Mouse (Mus musculus) MEL (cell line): ENCODE measurements around the gene G6pc3. TPM values are rescaled to one million over a fixed set of nuclear protein-coding genes. Genes with fewer than 3 reads are reported as not detected.

Experiments
- DNase-seq: peaks from one replicate; pipeline ENCODE4 v3.0.0; 2011; ENCODE audit warnings: low read depth, low spot score
- H3K27ac ChIP-seq: 2 replicates; pipeline ENCODE4 v1.5.1; 2012; ENCODE audit warnings: low read depth, mild to moderate bottlenecking, control low read depth, low read length, moderate library complexity; ENCODE audit not compliant: control insufficient read depth
- H3K27me3 ChIP-seq, 2 experiments: fragments of 150-350 bp in 1 of 2; sonication (generic) in 1 of 2; 2 replicates each; pipeline ENCODE4 v1.6.1; 2012; ENCODE audit warnings: low read length in 2 of 2, mild to moderate bottlenecking in 2 of 2, improper control_type of control experiment in 1 of 2, moderate library complexity in 1 of 2; ENCODE audit not compliant: insufficient read depth in 2 of 2, control insufficient read depth in 1 of 2
- H3K36me3 ChIP-seq, 2 experiments: 2 replicates each; pipeline ENCODE4 v1.6.1; 2012 to 2014; ENCODE audit warnings: low read length in 2 of 2, improper control_type of control experiment in 1 of 2, inconsistent platforms in 1 of 2, mild to moderate bottlenecking in 1 of 2; ENCODE audit not compliant: insufficient read depth in 2 of 2, control insufficient read depth in 1 of 2
- H3K4me1 ChIP-seq, 2 experiments: fragments of 150-350 bp in 1 of 2; sonication (generic) in 1 of 2; 2 replicates each; pipeline ENCODE4 v1.6.1; 2012; ENCODE audit warnings: low read length in 2 of 2, improper control_type of control experiment in 1 of 2, mild to moderate bottlenecking in 1 of 2; ENCODE audit not compliant: insufficient read depth in 2 of 2, control insufficient read depth in 1 of 2
- H3K4me3 ChIP-seq, 2 experiments: fragments of 150-350 bp in 1 of 2; sonication (generic) in 1 of 2; 2 replicates each; pipeline ENCODE4 v1.5.1; 2012; ENCODE audit warnings: low read depth in 2 of 2, low read length in 2 of 2, mild to moderate bottlenecking in 2 of 2, moderate library complexity in 2 of 2, control low read depth in 1 of 2, improper control_type of control experiment in 1 of 2; ENCODE audit not compliant: control insufficient read depth in 1 of 2, insufficient read depth in 1 of 2
- H3K79me2 ChIP-seq: 2 replicates; pipeline ENCODE4 v1.6.1; 2012; ENCODE audit warnings: mild to moderate bottlenecking, low read length, moderate library complexity; ENCODE audit not compliant: control insufficient read depth, poor library complexity, insufficient read depth
- H3K9ac ChIP-seq: 2 replicates; pipeline ENCODE4 v1.6.1; 2012; ENCODE audit warnings: low read depth, mild to moderate bottlenecking, control low read depth, low read length, moderate library complexity; ENCODE audit not compliant: control insufficient read depth, poor library complexity, severe bottlenecking
- H3K9me3 ChIP-seq: fragments of 150-350 bp; sonication (generic); replicated peaks from 2 replicates; pipeline ENCODE4 v1.6.1; 2012; ENCODE audit warnings: mild to moderate bottlenecking, low read length, improper control_type of control experiment, moderate library complexity; ENCODE audit not compliant: insufficient read depth
- BHLHE40 ChIP-seq: IDR thresholded peaks from 2 replicates; pipeline ENCODE4 v1.6.1; 2012; ENCODE audit warnings: low read depth, mild to moderate bottlenecking, inconsistent platforms, low read length, improper control_type of control experiment, borderline replicate concordance
- CHD1 ChIP-seq: IDR thresholded peaks from 2 replicates; pipeline ENCODE4 v1.6.1; 2012; ENCODE audit warnings: low read depth, mild to moderate bottlenecking, inconsistent platforms, low read length, improper control_type of control experiment
- CHD2 ChIP-seq: IDR thresholded peaks from 2 replicates; pipeline ENCODE4 v1.6.1; 2011; ENCODE audit warnings: low read length, improper control_type of control experiment
- CTCF ChIP-seq, 3 experiments: IDR thresholded peaks in 2 of 3; conservative IDR thresholded peaks in 1 of 3; 2 replicates each; pipeline ENCODE4 v1.5.1; 2011 to 2012; ENCODE audit warnings: low read length in 3 of 3, low read depth in 2 of 3, mild to moderate bottlenecking in 2 of 3, improper control_type of control experiment in 1 of 3, inconsistent platforms in 1 of 3, mixed read lengths in 1 of 3, moderate library complexity in 1 of 3; ENCODE audit not compliant: control insufficient read depth in 1 of 3, insufficient read depth in 1 of 3, poor library complexity in 1 of 3, severe bottlenecking in 1 of 3
- E2F4 ChIP-seq: IDR thresholded peaks from 2 replicates; pipeline ENCODE4 v1.6.1; 2011; ENCODE audit warnings: low read depth, low read length, improper control_type of control experiment, borderline replicate concordance
- EP300 ChIP-seq, 2 experiments: IDR thresholded peaks; 2 replicates each; pipeline ENCODE4 v1.6.1; 2011; ENCODE audit warnings: improper control_type of control experiment in 2 of 2, low read length in 2 of 2, low read depth in 1 of 2, mild to moderate bottlenecking in 1 of 2
- ETS1 ChIP-seq: IDR thresholded peaks from 2 replicates; pipeline ENCODE4 v1.6.1; 2012; ENCODE audit warnings: low read depth, mild to moderate bottlenecking, inconsistent platforms, low read length, improper control_type of control experiment, moderate library complexity
- GATA1 ChIP-seq: IDR thresholded peaks from 2 replicates; pipeline ENCODE4 v1.6.1; 2011; ENCODE audit warnings: low read depth, low read length, improper control_type of control experiment
- MAFK ChIP-seq: IDR thresholded peaks from 2 replicates; pipeline ENCODE4 v1.6.1; 2011; ENCODE audit warnings: low read depth, mild to moderate bottlenecking, low read length, improper control_type of control experiment, borderline replicate concordance
- MAX ChIP-seq: IDR thresholded peaks from 2 replicates; pipeline ENCODE4 v1.6.1; 2011; ENCODE audit warnings: low read length, improper control_type of control experiment
- MEF2A ChIP-seq: IDR thresholded peaks from 2 replicates; pipeline ENCODE4 v1.6.1; 2014; ENCODE audit warnings: low read depth, mild to moderate bottlenecking, inconsistent platforms, low read length, improper control_type of control experiment; ENCODE audit not compliant: poor library complexity, insufficient replicate concordance, severe bottlenecking; ENCODE audit errors: extremely low read depth
- MXI1 ChIP-seq: IDR thresholded peaks from 2 replicates; pipeline ENCODE4 v1.6.1; 2011; ENCODE audit warnings: mild to moderate bottlenecking, low read depth, low read length, improper control_type of control experiment
- MYC ChIP-seq: IDR thresholded peaks from 2 replicates; pipeline ENCODE4 v1.6.1; 2011; ENCODE audit warnings: low read depth, mild to moderate bottlenecking, low read length, improper control_type of control experiment, moderate library complexity
- NELFE ChIP-seq: IDR thresholded peaks from 2 replicates; pipeline ENCODE4 v1.6.1; 2011; ENCODE audit warnings: low read depth, low read length, improper control_type of control experiment
- NRF1 ChIP-seq: IDR thresholded peaks from 2 replicates; pipeline ENCODE4 v1.6.1; 2014; ENCODE audit warnings: low read depth, mild to moderate bottlenecking, inconsistent platforms, low read length, improper control_type of control experiment, moderate library complexity; ENCODE audit not compliant: poor library complexity, insufficient read depth, severe bottlenecking
- POLR2A ChIP-seq, 2 experiments: IDR thresholded peaks; 2 replicates each; pipeline ENCODE4 v1.6.1; 2011 to 2012; ENCODE audit warnings: low read length in 2 of 2, mild to moderate bottlenecking in 2 of 2, control low read depth in 1 of 2, improper control_type of control experiment in 1 of 2, low read depth in 1 of 2, moderate library complexity in 1 of 2; ENCODE audit not compliant: control insufficient read depth in 1 of 2, insufficient read depth in 1 of 2, poor library complexity in 1 of 2
- POLR2AphosphoS2 ChIP-seq: IDR thresholded peaks from 2 replicates; pipeline ENCODE4 v1.6.1; 2011; ENCODE audit warnings: low read length, improper control_type of control experiment
- POLR2AphosphoS5 ChIP-seq: IDR thresholded peaks from 2 replicates; pipeline ENCODE4 v1.6.1; 2012; ENCODE audit warnings: low read depth, borderline replicate concordance, mild to moderate bottlenecking, inconsistent platforms, low read length, moderate library complexity, mixed read lengths
- RCOR1 ChIP-seq: IDR thresholded peaks from 2 replicates; pipeline ENCODE4 v1.6.1; 2012; ENCODE audit warnings: low read depth, mild to moderate bottlenecking, inconsistent platforms, low read length, improper control_type of control experiment
- TAL1 ChIP-seq: IDR thresholded peaks from 2 replicates; pipeline ENCODE4 v1.6.1; 2012; ENCODE audit warnings: mild to moderate bottlenecking, inconsistent platforms, low read length, moderate library complexity, mixed read lengths
- TCF12 ChIP-seq: IDR thresholded peaks from 2 replicates; pipeline ENCODE4 v1.6.1; 2014; ENCODE audit warnings: low read depth, mild to moderate bottlenecking, inconsistent platforms, low read length, improper control_type of control experiment, moderate library complexity
- USF1 ChIP-seq: IDR thresholded peaks from 2 replicates; pipeline ENCODE4 v1.6.1; 2014; ENCODE audit warnings: low read depth, mild to moderate bottlenecking, inconsistent platforms, low read length, improper control_type of control experiment, moderate library complexity
- ZC3H11A ChIP-seq: IDR thresholded peaks from 2 replicates; pipeline ENCODE4 v1.6.1; 2012; ENCODE audit warnings: low read depth, mild to moderate bottlenecking, inconsistent platforms, low read length, improper control_type of control experiment
- ZNF384 ChIP-seq: IDR thresholded peaks from 2 replicates; pipeline ENCODE4 v1.6.1; 2012; ENCODE audit warnings: low read depth, mild to moderate bottlenecking, inconsistent platforms, low read length, improper control_type of control experiment
- polyA plus RNA-seq, 2 experiments: library from polyadenylated mRNA; stranded (reverse) in 1 of 2; unstranded in 1 of 2; fragments of >175 nt in 1 of 2; fragments of >200 nt in 1 of 2; gene quantifications; 2 replicates each; pipeline versions ENCODE4 v1.2.1 to v1.2.4; 2012; ENCODE audit warnings: low replicate concordance in 2 of 2, low read depth in 1 of 2; ENCODE audit not compliant: insufficient read length in 2 of 2, insufficient read depth in 1 of 2, missing spikeins in 1 of 2
- total RNA-seq: library from RNA; depleted of rRNA; stranded (reverse); fragments of 300-350 nt; gene quantifications from 2 replicates; pipeline ENCODE4 v1.2.3, GENCODE M21; 2012

The G6pc3 gene
- total and polyA plus RNA-seq, 3 experiments: 48.9 to 104 TPM; not detected in 1

DNA sequence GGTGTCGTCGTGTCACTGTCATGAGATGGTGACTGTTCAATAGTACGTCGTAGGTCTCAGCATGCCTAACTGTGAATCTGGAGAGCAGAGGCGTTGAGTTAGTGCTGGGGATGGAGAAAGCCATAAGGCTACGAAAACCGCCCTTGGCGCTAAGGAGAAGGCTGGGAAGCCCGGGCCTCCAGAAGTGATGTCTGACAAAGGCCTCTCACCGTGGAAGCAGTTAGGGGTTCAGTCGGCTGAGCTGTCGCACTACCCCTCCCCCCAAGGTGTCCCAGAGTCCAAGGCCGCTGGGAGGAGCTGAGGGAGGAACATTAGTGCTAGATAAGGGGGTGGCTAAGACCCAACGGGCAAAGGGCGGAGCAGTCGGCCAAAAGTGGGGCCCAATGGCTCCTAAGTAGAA is 43.4 kb upstream of the G6pc3 start (continued):
- TF ChIP-seq E2F4 (no peak), MAFK (no peak), GATA1 (no peak), EP300 (IDR thresholded peaks at IDR 0.05; ENCODE audit: low read depth in 1 of 2, low read length in 2 of 2) (peak; percentile 18 to 52; a peak in 2 of 4 replicates), NRF1 (no peak), MEF2A (no peak), POLR2A (IDR thresholded peaks at IDR 0.05; ENCODE audit: control insufficient read depth in 1 of 2, insufficient read depth in 1 of 2, low read depth in 1 of 2, low read length in 2 of 2, poor library complexity in 1 of 2) (peak in 1 of 2 experiments; percentile 21; a peak in 1 of 4 replicates), CHD1 (no peak), POLR2AphosphoS2 (no peak), USF1 (no peak), ZC3H11A (no peak), ETS1 (no peak), ZNF384 (no peak), CHD2 (peak; percentile 38; the same call in 1 of the 2 replicates), TAL1 (no peak), MAX (no peak), CTCF (IDR thresholded peaks at IDR 0.05 in 2 of 3, conservative IDR thresholded peaks at IDR 0.05 in 1 of 3; ENCODE audit: control insufficient read depth in 1 of 3, insufficient read depth in 1 of 3, low read depth in 2 of 3, low read length in 3 of 3, poor library complexity in 1 of 3, severe bottlenecking in 1 of 3) (no peak), NELFE (peak; percentile 47)

DNA sequence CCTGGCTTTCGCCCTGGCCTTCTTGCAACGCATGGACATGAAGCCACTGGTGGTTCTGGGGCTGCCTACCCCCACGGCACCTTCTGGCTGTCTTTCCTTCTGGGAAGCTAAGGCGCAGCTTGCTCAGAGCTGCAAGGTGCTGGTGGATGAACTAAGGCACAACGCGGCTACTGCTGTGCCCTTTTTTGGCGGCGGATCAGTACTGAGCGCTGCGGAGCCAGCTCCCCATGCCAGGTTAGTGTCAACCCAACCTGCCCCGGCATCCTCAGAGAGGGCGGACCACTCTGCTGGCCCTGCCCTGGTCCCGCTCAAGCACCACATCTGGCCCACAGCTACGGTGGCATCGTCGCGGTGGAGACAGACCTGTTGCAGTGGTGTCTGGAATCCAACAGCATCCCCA is 42.9 kb upstream of the G6pc3 start:
- no peaks in the 10 kb centered on the region for H3K27me3 ChIP-seq
- TF ChIP-seq POLR2AphosphoS5 (no peak), USF1 (no peak), BHLHE40 (no peak), RCOR1 (no peak), MYC (no peak), MXI1 (no peak), TCF12 (no peak), MAX (no peak)
- no peak overlapping the region for H3K27ac ChIP-seq
- DNase-seq: no peak
- H3K79me2 ChIP-seq: no peaks in the 10 kb centered on the region
- peaks cover 0 to 13% of the 10 kb centered on the region in 2 experiments; a peak in 2 of 4 replicates for H3K4me1 ChIP-seq
- peak overlapping the region; percentile 9 to 75; a peak in 1 of 4 replicates for H3K4me3 ChIP-seq
- no peaks in the 10 kb centered on the region for H3K9me3 ChIP-seq
- H3K9ac ChIP-seq: no peak overlapping the region
- no peaks in the 10 kb centered on the region for H3K36me3 ChIP-seq
